Mouse (Mus musculus) layer of hippocampus, postnatal 10 days (tissue): ENCODE data around the gene Ica1. TPM values are rescaled to one million over a fixed set of nuclear protein-coding genes. Genes with fewer than 3 reads are reported as not detected.

Experiments used
- total RNA-seq, 2 experiments: library from RNA; stranded (reverse); gene quantifications; 2 replicates each; pipeline ENCODE4 v1.2.3; 2021

The Ica1 gene
- total RNA-seq, 2 experiments from 2014 or later = 56.8 to 61.4 TPM

Other genes starting within 250 kb of the Ica1 start
- gene Nxph1, start 169.9 kb upstream of the Ica1 start, total RNA-seq = 10 to 100 TPM; 53.6 to 55.6 TPM